Mouse (Mus musculus): ENCODE measurements around the gene Rnf113a1. TPM values are rescaled to one million over a fixed set of nuclear protein-coding genes. Genes with fewer than 3 reads are reported as not detected.
"Not testable (repeated sequence)": the region's sequence is repeated elsewhere in the genome, so short reads cannot be mapped to it uniquely, and the experiment has no call there.

Rnf113a1 gene
- polyA plus RNA-seq, 1 experiment: 1.6 TPM

GRCm38 (mm10) chrX:37167085-37167484 lies 24.0 kb upstream of the Rnf113a1 start:
- TF ChIP-seq CTCF (IDR thresholded peaks at IDR 0.05; ENCODE audit: extremely low read depth, insufficient read depth, insufficient read length, insufficient replicate concordance) (peak; percentile 13; the same call in 1 of the 2 replicates), POLR2A (IDR thresholded peaks at IDR 0.05; ENCODE audit: low read depth, low read length) (no peak)
- peak in 1 of 2 experiments; percentile 13 for DNase-seq (ENCODE audit: low read depth in 1 of 2, low spot score in 2 of 2)
- Histone ChIP-seq H3K27me3 (ENCODE audit: control insufficient read depth, insufficient read depth, low read length) (no peaks in the 10 kb centered on the region), H3K4me1 (ENCODE audit: control insufficient read depth, insufficient read depth, insufficient read length) (no peaks in the 10 kb centered on the region), H3K27ac (ENCODE audit: insufficient read depth, low read length) (no peak overlapping the region), H3K36me3 (ENCODE audit: control insufficient read depth, insufficient read depth, low read length) (no peaks in the 10 kb centered on the region), H3K4me3 (ENCODE audit: extremely low read depth, insufficient read depth, insufficient read length) (no peak overlapping the region)
- 25% methylated on average over 3 of the region's 3 CpGs for WGBS

- 74% methylated on average over 5 of the region's 5 CpGs for WGBS
- Histone ChIP-seq H3K36me3 (ENCODE audit: control insufficient read depth, insufficient read depth, low read length) (no peaks in the 10 kb centered on the region), H3K27ac (ENCODE audit: insufficient read depth, low read length) (no peak within 1 kb of the TSS), H3K4me1 (ENCODE audit: control insufficient read depth, insufficient read depth, insufficient read length) (no peaks in the 10 kb centered on the region), H3K4me3 (ENCODE audit: extremely low read depth, insufficient read depth, insufficient read length) (no peak within 1 kb of the TSS), H3K27me3 (ENCODE audit: control insufficient read depth, insufficient read depth, low read length) (no peaks in the 10 kb centered on the region)
- no peak for DNase-seq (ENCODE audit: low read depth in 1 of 2, low spot score in 2 of 2)
- TF ChIP-seq POLR2A (IDR thresholded peaks at IDR 0.05; ENCODE audit: low read depth, low read length) (no peak), CTCF (IDR thresholded peaks at IDR 0.05; ENCODE audit: extremely low read depth, insufficient read depth, insufficient read length, insufficient replicate concordance) (no peak)
These were observed 22.3 kb upstream of the Rnf113a1 start, which contains the start of gene Akap14 for GRCm38 (mm10) chrX:37168742-37169141. TSS of gene Akap14 (minus strand) at chrX:37168842.

GRCm38 (mm10) chrX:37184401-37184800 lies 6.6 kb upstream of the Rnf113a1 start:
- 77% methylated on average over 8 of the region's 8 CpGs for WGBS
- H3K4me3 ChIP-seq (ENCODE audit: extremely low read depth, insufficient read depth, insufficient read length): not testable (repeated sequence)

GRCm38 (mm10) chrX:37190755-37191104 lies 315 bp upstream of the Rnf113a1 start:
- Histone ChIP-seq H3K27ac (ENCODE audit: insufficient read depth, low read length) (peak overlapping the region; percentile 51; the same call in 1 of the 2 replicates), H3K27me3 (ENCODE audit: control insufficient read depth, insufficient read depth, low read length) (no peaks in the 10 kb centered on the region), H3K4me1 (ENCODE audit: control insufficient read depth, insufficient read depth, insufficient read length) (no peaks in the 10 kb centered on the region), H3K36me3 (ENCODE audit: control insufficient read depth, insufficient read depth, low read length) (no peaks in the 10 kb centered on the region), H3K4me3 (ENCODE audit: extremely low read depth, insufficient read depth, insufficient read length) (peak overlapping the region; percentile 96)
- TF ChIP-seq POLR2A (IDR thresholded peaks at IDR 0.05; ENCODE audit: low read depth, low read length): no peak
- no peak for TF ChIP-seq CTCF (IDR thresholded peaks at IDR 0.05; ENCODE audit: extremely low read depth, insufficient read depth, insufficient read length, insufficient replicate concordance)
- 35% methylated on average over 20 of the region's 20 CpGs for WGBS
- DNase-seq (ENCODE audit: low read depth in 1 of 2, low spot score in 2 of 2): no peak

More at GRCm38 (mm10) chrX:37184401-37184800, 6.6 kb upstream of the Rnf113a1 start:
- H3K27ac ChIP-seq (ENCODE audit: insufficient read depth, low read length); H3K36me3 ChIP-seq (ENCODE audit: control insufficient read depth, insufficient read depth, low read length); DNase-seq (ENCODE audit: low read depth in 1 of 2, low spot score in 2 of 2); H3K27me3 ChIP-seq (ENCODE audit: control insufficient read depth, insufficient read depth, low read length); H3K4me1 ChIP-seq (ENCODE audit: control insufficient read depth, insufficient read depth, insufficient read length): not testable (repeated sequence)

GRCm38 (mm10) chrX:37191744-37192379 lies 817 bp downstream of the Rnf113a1 start:
- Histone ChIP-seq H3K27me3 (ENCODE audit: control insufficient read depth, insufficient read depth, low read length) (no peaks in the 10 kb centered on the region), H3K4me1 (ENCODE audit: control insufficient read depth, insufficient read depth, insufficient read length) (no peaks in the 10 kb centered on the region), H3K36me3 (ENCODE audit: control insufficient read depth, insufficient read depth, low read length) (no peaks in the 10 kb centered on the region), H3K27ac (ENCODE audit: insufficient read depth, low read length) (0 out of 2 replicates have a peak overlapping the region, but pooled peaks have one; percentile 58), H3K4me3 (ENCODE audit: extremely low read depth, insufficient read depth, insufficient read length) (peak overlapping the region; percentile 96)
- WGBS: 36% methylated on average over 28 of the region's 28 CpGs
- DNase-seq (ENCODE audit: low read depth in 1 of 2, low spot score in 2 of 2): no peak
- TF ChIP-seq POLR2A (IDR thresholded peaks at IDR 0.05; ENCODE audit: low read depth, low read length): no peak
- no peak for TF ChIP-seq CTCF (IDR thresholded peaks at IDR 0.05; ENCODE audit: extremely low read depth, insufficient read depth, insufficient read length, insufficient replicate concordance)

GRCm38 (mm10) chrX:37198676-37199075 lies 7.6 kb downstream of the Rnf113a1 start:
- Histone ChIP-seq H3K36me3 (ENCODE audit: control insufficient read depth, insufficient read depth, low read length) (no peaks in the 10 kb centered on the region), H3K27me3 (ENCODE audit: control insufficient read depth, insufficient read depth, low read length) (no peaks in the 10 kb centered on the region), H3K27ac (ENCODE audit: insufficient read depth, low read length) (no peak overlapping the region), H3K4me1 (ENCODE audit: control insufficient read depth, insufficient read depth, insufficient read length) (no peaks in the 10 kb centered on the region), H3K4me3 (ENCODE audit: extremely low read depth, insufficient read depth, insufficient read length) (no peak overlapping the region)
- no peak for DNase-seq (ENCODE audit: low read depth in 1 of 2, low spot score in 2 of 2)
- TF ChIP-seq POLR2A (IDR thresholded peaks at IDR 0.05; ENCODE audit: low read depth, low read length) (no peak), CTCF (IDR thresholded peaks at IDR 0.05; ENCODE audit: extremely low read depth, insufficient read depth, insufficient read length, insufficient replicate concordance) (no peak)
- 72% methylated on average over 8 of the region's 8 CpGs for WGBS

GRCm38 (mm10) chrX:37210941-37211340 lies 19.9 kb downstream of the Rnf113a1 start, which contains the start of gene Gm9:
TSS of gene Gm9 (minus strand) at chrX:37211041.
- H3K4me1 ChIP-seq (ENCODE audit: control insufficient read depth, insufficient read depth, insufficient read length): no peaks in the 10 kb centered on the region
- H3K36me3 ChIP-seq (ENCODE audit: control insufficient read depth, insufficient read depth, low read length): no peaks in the 10 kb centered on the region
- no peak for TF ChIP-seq CTCF (IDR thresholded peaks at IDR 0.05; ENCODE audit: extremely low read depth, insufficient read depth, insufficient read length, insufficient replicate concordance)
- no peak for TF ChIP-seq POLR2A (IDR thresholded peaks at IDR 0.05; ENCODE audit: low read depth, low read length)
- no peak for DNase-seq (ENCODE audit: low read depth in 1 of 2, low spot score in 2 of 2)
- H3K4me3 ChIP-seq (ENCODE audit: extremely low read depth, insufficient read depth, insufficient read length): no peak within 1 kb of the TSS
- H3K27ac ChIP-seq (ENCODE audit: insufficient read depth, low read length): no peak within 1 kb of the TSS
- WGBS: 86% methylated on average over 10 of the region's 10 CpGs
- H3K27me3 ChIP-seq (ENCODE audit: control insufficient read depth, insufficient read depth, low read length): no peaks in the 10 kb centered on the region

- not testable (repeated sequence) for DNase-seq (ENCODE audit: low read depth in 1 of 2, low spot score in 2 of 2); H3K27me3 ChIP-seq (ENCODE audit: control insufficient read depth, insufficient read depth, low read length); H3K4me1 ChIP-seq (ENCODE audit: control insufficient read depth, insufficient read depth, insufficient read length); H3K4me3 ChIP-seq (ENCODE audit: extremely low read depth, insufficient read depth, insufficient read length); H3K27ac ChIP-seq (ENCODE audit: insufficient read depth, low read length); H3K36me3 ChIP-seq (ENCODE audit: control insufficient read depth, insufficient read depth, low read length)
- WGBS: 85% methylated on average over 1 of the region's 1 CpGs
These were observed 31.1 kb downstream of the Rnf113a1 start, which contains the start of gene Rhox1 for GRCm38 (mm10) chrX:37222158-37222557. TSS of gene Rhox1 (minus strand) at chrX:37222258.

Data from spleen, adult 2 months (tissue).